Mouse (Mus musculus): ENCODE data around the gene Agpat3. TPM values are rescaled to one million over a fixed set of nuclear protein-coding genes. Genes with fewer than 3 reads are reported as not detected.

Agpat3 gene
- polyA plus RNA-seq, 1 experiment from 2014 or later, result 48.7 TPM

DNA sequence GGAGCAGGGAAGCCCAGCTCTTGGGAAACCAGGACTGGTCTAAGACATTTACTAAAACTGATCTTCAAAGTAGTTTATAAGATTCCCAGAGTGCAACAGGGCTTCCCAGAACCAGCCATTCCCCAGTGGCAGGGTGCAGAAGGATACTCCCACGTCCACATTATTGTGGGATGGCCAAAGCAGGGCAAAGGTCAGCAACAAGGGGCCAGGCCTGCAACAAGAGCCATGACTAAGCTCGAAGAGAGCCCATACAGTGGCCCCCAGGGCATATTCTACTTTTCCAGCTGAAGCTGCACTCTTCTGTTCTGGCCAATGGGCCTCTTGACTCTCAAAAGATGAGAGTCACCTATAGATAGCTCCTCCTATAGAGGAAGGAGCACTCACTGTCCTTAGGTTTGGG, 43.7 kb downstream of the Agpat3 start:
- H3K4me3 ChIP-seq (replicated peaks), result no peak overlapping the region
- H3K4me1 ChIP-seq (replicated peaks), result no peaks in the 10 kb centered on the region
- no peaks in the 10 kb centered on the region for H3K27me3 ChIP-seq
- no peak overlapping the region for H3K4me2 ChIP-seq
- H3K36me3 ChIP-seq, result peaks cover 8% of the 10 kb centered on the region; the same call in 1 of the 2 replicates
- WGBS, result 57% methylated on average over 2 of the region's 2 CpGs
- no peak for ATAC-seq (ENCODE audit: insufficient number of reproducible peaks, insufficient read depth, low FRiP score, low TSS enrichment, low read depth)
- no peak overlapping the region for H3K9ac ChIP-seq (replicated peaks)
- H3K27ac ChIP-seq, result no peak overlapping the region
- H3K9me3 ChIP-seq, result no peaks in the 10 kb centered on the region

DNA sequence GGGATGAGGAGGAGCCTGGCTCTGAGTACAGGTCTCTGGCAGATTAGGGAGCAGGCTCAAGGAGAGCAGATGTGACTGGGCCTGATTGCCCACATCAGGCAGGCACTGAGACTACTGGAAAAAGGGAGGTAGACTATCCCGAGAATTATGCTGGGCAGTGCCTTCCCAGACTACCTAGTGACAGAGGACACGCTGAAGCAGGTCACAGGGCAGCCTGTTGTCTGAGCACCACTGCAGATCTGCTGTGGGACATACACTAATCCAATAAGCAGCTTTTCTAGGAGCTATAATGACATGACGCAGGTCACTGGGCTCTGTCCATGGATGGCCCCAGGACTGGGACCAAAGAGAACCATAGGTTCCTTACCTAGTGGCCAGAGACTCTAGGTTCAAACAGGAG, 44.9 kb downstream of the Agpat3 start:
- Histone ChIP-seq H3K4me3 (replicated peaks) (no peak overlapping the region), H3K9me3 (no peaks in the 10 kb centered on the region), H3K36me3 (peaks cover 5% of the 10 kb centered on the region; the same call in 1 of the 2 replicates), H3K27me3 (no peaks in the 10 kb centered on the region), H3K9ac (replicated peaks) (no peak overlapping the region), H3K4me2 (no peak overlapping the region), H3K4me1 (replicated peaks) (no peaks in the 10 kb centered on the region), H3K27ac (no peak overlapping the region)
- no peak for ATAC-seq (ENCODE audit: insufficient number of reproducible peaks, insufficient read depth, low FRiP score, low TSS enrichment, low read depth)
- 90% methylated on average over 3 of the region's 3 CpGs for WGBS

DNA sequence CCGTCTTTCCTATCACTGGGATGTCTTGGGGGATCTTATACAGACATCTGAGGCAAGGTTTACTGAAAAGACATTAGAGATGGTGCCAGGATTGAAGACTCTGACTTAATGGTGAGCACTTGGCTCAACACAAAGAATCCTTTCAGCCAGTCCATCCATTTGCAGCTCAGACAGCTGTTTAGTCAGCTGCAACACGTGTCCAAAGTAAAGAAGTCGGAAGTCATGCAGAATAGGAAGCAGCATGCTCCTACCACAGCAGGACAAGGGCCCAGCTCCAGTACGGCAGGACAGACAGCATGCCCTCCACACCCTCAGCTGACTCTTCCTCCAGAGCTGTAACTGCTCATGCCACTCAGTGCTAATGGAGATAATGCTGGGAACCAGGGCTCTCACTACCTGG, 46.3 kb downstream of the Agpat3 start:
- Histone ChIP-seq H3K9me3 (no peaks in the 10 kb centered on the region), H3K27ac (no peak overlapping the region), H3K4me1 (replicated peaks) (no peaks in the 10 kb centered on the region), H3K27me3 (no peaks in the 10 kb centered on the region), H3K4me3 (replicated peaks) (no peak overlapping the region), H3K9ac (replicated peaks) (no peak overlapping the region), H3K36me3 (0 out of 2 replicates have a peak, but pooled peaks cover 7% of the 10 kb centered on the region), H3K4me2 (no peak overlapping the region)
- no peak for ATAC-seq (ENCODE audit: insufficient number of reproducible peaks, insufficient read depth, low FRiP score, low TSS enrichment, low read depth)
- 81% methylated on average over 4 of the region's 4 CpGs for WGBS

DNA sequence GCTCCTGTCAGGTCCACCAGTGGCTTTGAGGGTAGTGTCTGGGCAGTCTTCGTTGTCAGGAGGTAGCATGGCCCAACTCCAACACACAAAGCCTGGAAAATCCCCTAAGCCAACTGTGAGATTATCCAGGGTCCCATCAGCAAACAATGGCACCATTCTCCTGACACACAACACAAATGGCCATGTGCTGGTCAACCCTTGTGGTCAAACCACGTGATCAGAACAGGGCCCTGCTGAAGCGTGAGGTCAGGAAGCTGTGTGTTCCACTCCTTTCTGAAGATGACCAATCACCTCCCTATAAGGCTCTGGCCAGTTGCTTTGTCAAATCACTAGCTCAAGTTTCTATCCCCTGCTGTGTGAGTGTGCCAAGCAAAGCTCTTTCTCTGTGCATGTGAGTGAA, 47.3 kb downstream of the Agpat3 start:
- H3K4me1 ChIP-seq (replicated peaks), result no peaks in the 10 kb centered on the region
- no peak for ATAC-seq (ENCODE audit: insufficient number of reproducible peaks, insufficient read depth, low FRiP score, low TSS enrichment, low read depth)

DNA sequence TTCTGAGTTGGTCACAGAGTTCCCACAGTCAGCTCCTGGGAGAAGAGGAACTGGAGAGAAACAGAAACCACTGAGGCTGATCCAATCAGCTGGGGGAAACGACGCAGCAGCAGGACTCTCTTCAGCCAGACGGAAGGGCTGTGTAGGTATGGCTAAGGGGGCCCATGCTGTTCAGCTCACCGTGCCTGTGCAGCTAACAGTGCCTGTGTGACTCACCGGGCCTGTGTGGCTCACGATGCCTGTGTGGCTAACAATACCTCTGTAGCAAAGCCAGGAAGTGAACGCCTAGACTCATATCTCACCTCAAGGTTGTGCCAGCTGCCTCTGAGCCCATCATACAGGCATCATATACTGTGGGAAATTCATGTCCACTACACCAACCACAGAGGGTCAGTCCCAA, 48.6 kb downstream of the Agpat3 start:
- Histone ChIP-seq H3K4me3 (replicated peaks) (no peak overlapping the region), H3K9me3 (no peaks in the 10 kb centered on the region), H3K36me3 (0 out of 2 replicates have a peak, but pooled peaks cover 7% of the 10 kb centered on the region), H3K27me3 (no peaks in the 10 kb centered on the region), H3K4me1 (replicated peaks) (no peaks in the 10 kb centered on the region), H3K27ac (no peak overlapping the region), H3K9ac (replicated peaks) (no peak overlapping the region), H3K4me2 (no peak overlapping the region)
- WGBS, result 82% methylated on average over 7 of the region's 7 CpGs
- no peak for ATAC-seq (ENCODE audit: insufficient number of reproducible peaks, insufficient read depth, low FRiP score, low TSS enrichment, low read depth)

More for the DNA sequence above, 47.3 kb downstream of the Agpat3 start:
- Histone ChIP-seq H3K36me3 (0 out of 2 replicates have a peak, but pooled peaks cover 7% of the 10 kb centered on the region), H3K9me3 (no peaks in the 10 kb centered on the region), H3K4me3 (replicated peaks) (no peak overlapping the region), H3K4me2 (no peak overlapping the region), H3K27ac (no peak overlapping the region), H3K27me3 (no peaks in the 10 kb centered on the region), H3K9ac (replicated peaks) (no peak overlapping the region)
- 73% methylated on average over 3 of the region's 3 CpGs for WGBS

DNA sequence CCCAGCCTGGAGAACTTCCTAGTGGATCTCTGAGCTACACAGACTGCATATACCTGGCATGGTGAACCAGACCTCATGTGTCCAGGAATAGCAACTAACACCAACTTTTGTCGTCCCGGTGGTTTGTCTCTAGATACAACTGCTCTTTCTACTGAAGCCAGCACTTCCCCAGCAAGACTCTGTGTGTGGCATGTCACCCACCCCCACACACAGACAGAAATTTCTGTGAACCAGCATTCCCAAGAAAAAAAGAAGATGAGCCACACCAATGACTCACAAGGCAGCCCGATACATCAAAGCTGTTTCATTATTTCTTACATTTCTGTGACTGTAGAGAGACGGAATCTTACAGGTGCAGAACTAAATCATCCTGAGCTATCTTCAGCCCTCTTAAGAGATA, 52.2 kb downstream of the Agpat3 start:
- Histone ChIP-seq H3K27ac (no peak overlapping the region), H3K4me1 (replicated peaks) (peaks cover 4% of the 10 kb centered on the region; the same call in 1 of the 2 replicates), H3K9ac (replicated peaks) (no peak overlapping the region), H3K4me3 (replicated peaks) (no peak overlapping the region), H3K4me2 (no peak overlapping the region), H3K9me3 (no peaks in the 10 kb centered on the region), H3K36me3 (0 out of 2 replicates have a peak, but pooled peaks cover 3% of the 10 kb centered on the region), H3K27me3 (no peaks in the 10 kb centered on the region)
- 90% methylated on average over 4 of the region's 4 CpGs for WGBS
- ATAC-seq (ENCODE audit: insufficient number of reproducible peaks, insufficient read depth, low FRiP score, low TSS enrichment, low read depth), result no peak

DNA sequence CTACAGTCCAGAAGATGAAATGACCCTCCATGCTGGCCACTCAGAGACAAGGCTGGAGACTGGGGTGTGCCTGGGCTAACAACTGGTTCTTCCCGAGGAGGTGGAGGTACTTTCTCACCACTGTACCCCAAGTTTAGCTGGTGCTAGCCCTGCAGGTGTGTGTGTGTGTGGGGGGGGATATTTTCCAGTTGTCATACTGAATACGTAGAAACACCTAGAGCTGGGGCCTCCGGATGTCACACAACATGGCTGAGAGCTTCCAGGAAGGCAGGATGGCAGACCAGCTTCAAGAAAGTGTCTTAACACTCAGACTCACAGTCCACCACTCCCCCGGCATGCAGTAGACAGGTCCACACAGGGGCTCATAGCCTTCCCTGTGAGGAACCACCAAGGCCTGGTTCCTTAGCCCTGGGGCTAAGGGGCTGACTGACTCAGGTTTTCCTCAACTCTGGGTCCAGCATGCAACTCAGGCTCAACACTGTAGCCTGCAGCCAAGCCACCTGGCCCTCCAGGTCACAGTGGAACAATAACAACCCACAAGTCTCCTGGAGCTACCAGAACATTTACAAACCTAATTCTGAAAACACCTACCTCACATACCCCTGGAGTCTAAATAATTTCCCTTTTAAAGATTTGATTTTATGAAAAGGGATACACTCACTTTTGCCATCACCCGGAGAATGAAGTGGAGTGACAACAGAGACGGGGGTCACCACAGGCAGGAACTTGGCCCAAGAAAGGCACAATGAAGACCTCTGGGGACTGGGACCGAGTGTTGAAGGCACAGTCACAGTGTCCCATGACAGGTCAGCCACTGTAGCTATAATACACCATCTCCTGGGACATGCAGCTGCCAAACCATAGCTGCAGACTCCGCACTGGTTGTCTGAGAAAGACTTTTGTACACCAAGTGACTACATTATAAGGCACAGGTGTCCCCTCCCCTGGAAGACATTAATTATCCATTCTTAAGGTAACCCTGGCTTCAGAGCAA, 53.3 kb downstream of the Agpat3 start:
- WGBS, result 88% methylated on average over 8 of the region's 8 CpGs
- Histone ChIP-seq H3K36me3 (0 out of 2 replicates have a peak, but pooled peaks cover 3% of the 10 kb centered on the region), H3K9me3 (no peaks in the 10 kb centered on the region), H3K4me3 (replicated peaks) (no peak overlapping the region), H3K4me1 (replicated peaks) (peaks cover 14% of the 10 kb centered on the region), H3K27ac (0 out of 2 replicates have a peak overlapping the region, but pooled peaks have one; percentile 37), H3K27me3 (no peaks in the 10 kb centered on the region), H3K9ac (replicated peaks) (no peak overlapping the region), H3K4me2 (no peak overlapping the region)
- ATAC-seq (ENCODE audit: insufficient number of reproducible peaks, insufficient read depth, low FRiP score, low TSS enrichment, low read depth), result no peak

DNA sequence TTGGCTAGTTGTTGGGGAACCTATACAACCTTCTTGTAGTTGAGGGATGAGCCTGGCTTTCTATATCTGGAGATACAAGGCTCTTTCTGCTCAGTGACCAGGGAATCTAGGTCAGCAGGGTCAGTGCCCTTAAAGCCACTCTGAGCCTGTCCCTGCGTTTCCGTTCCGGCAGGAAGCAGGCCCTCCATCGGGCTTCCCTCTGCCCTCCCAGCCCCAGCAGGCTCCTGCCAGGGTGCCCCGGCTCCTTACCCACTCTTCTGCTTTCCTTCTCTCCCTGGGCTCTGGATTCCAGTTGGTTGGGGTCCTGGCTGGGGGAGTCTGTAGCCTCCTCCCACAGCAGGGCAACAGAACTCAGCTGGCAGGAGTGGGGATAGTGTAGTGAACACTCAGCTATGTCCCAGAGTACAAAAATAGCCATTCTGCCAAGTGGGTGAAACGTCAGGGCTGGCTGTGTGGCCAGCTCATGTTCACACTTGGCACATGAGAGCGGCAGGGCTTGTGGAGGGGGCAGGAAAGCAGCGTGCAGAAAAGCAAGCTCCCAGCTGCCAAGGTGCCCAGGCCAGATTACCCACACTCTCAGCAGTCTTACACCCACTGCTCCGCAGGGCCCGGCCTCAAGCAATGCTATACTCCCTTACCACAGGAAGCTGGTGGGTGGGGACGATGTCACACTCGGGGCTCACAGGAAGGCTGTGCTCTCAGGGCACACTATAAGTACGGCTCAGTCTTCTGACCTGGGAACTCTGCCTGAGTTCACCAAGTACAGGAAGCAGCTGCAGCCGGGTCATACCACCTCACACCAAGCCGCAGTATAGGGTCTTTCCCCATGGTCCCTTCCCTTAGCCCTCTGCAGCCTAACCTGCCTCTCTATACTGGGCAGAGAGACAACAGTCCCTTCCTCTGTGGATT, 54.5 kb downstream of the Agpat3 start:
- peak overlapping the region; percentile 62; the same call in 1 of the 2 replicates for H3K27ac ChIP-seq
- no peak overlapping the region for H3K4me3 ChIP-seq (replicated peaks)
- 0 out of 2 replicates have a peak, but pooled peaks cover 3% of the 10 kb centered on the region for H3K36me3 ChIP-seq
- WGBS, result 71% methylated on average over 15 of the region's 15 CpGs
- peak; percentile 21; the same call in 1 of the 2 replicates for ATAC-seq (ENCODE audit: insufficient number of reproducible peaks, insufficient read depth, low FRiP score, low TSS enrichment, low read depth)
- no peaks in the 10 kb centered on the region for H3K27me3 ChIP-seq
- H3K4me2 ChIP-seq, result no peak overlapping the region
- peaks cover 15% of the 10 kb centered on the region for H3K4me1 ChIP-seq (replicated peaks)
- H3K9ac ChIP-seq (replicated peaks), result no peak overlapping the region
- no peaks in the 10 kb centered on the region for H3K9me3 ChIP-seq

DNA sequence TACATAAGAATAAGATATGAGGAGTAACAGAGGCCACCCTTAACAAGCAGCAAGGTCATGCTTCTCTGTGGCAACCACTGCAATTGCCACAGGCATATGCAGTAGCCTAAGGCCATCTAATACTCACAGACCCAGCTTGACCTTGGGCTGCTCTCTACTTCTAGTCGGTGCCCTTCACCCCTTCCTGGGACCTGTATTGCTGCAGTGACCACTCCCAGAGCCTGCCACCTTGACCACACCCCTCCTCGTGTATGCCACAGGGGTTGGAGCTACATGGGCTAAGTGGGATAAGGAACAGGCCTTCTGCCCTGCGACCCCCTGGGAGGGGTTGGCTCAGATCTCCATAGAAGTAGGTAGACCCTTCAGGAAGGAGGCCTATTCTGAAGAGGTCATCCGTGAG, 55.3 kb downstream of the Agpat3 start:
- H3K4me3 ChIP-seq (replicated peaks), result no peak overlapping the region
- H3K27ac ChIP-seq, result no peak overlapping the region
- H3K27me3 ChIP-seq, result no peaks in the 10 kb centered on the region
- H3K4me1 ChIP-seq (replicated peaks), result peaks cover 20% of the 10 kb centered on the region
- H3K4me2 ChIP-seq, result no peak overlapping the region
- no peak for ATAC-seq (ENCODE audit: insufficient number of reproducible peaks, insufficient read depth, low FRiP score, low TSS enrichment, low read depth)
- no peaks in the 10 kb centered on the region for H3K9me3 ChIP-seq
- H3K9ac ChIP-seq (replicated peaks), result no peak overlapping the region
- WGBS, result 81% methylated on average over 4 of the region's 4 CpGs
- H3K36me3 ChIP-seq, result 0 out of 2 replicates have a peak, but pooled peaks cover under 1% of the 10 kb centered on the region

DNA sequence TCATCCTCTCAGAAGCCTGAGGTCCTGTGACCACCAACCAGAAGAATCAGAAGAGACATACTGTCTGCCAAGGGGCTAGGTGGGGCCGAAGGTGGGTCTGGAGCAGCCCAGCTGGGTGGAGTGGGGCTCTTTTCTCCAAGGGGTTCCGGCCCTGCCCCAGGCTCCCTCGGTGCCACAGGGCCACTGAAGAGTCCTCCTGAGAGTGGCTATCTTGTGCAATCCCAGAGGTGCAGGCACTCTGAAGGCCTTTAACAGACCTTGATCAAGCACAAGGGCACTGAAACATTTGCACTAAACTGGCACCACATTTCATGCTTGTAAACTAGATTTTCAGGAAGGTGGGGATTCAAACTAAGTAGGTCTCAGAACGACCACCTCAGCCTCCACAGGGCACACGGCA, 55.9 kb downstream of the Agpat3 start:
- no peak overlapping the region for H3K27ac ChIP-seq
- no peaks in the 10 kb centered on the region for H3K9me3 ChIP-seq
- no peaks in the 10 kb centered on the region for H3K36me3 ChIP-seq
- no peaks in the 10 kb centered on the region for H3K27me3 ChIP-seq
- H3K4me2 ChIP-seq, result no peak overlapping the region
- no peak overlapping the region for H3K4me3 ChIP-seq (replicated peaks)
- no peak overlapping the region for H3K9ac ChIP-seq (replicated peaks)
- WGBS, result 90% methylated on average over 5 of the region's 5 CpGs
- ATAC-seq (ENCODE audit: insufficient number of reproducible peaks, insufficient read depth, low FRiP score, low TSS enrichment, low read depth), result no peak
- H3K4me1 ChIP-seq (replicated peaks), result peaks cover 26% of the 10 kb centered on the region

DNA sequence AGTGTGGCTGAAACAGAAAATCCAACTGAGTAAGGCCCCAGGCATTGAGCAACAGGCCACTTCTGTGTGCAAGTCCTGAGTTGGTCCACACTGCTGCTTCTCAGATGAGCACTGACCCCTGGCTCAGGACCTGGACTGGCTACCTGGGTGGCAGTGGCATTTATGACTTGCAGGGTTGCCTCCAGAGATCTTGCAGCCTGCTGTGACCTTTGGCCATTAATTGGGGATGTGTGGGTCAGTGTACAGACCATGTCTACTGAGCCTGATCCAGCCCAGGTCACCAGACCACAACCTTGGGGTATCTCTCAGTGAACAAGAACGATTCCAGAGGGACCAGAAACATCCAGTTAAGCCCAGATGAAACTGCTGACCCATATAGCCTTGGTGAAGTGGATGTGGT, 58.7 kb downstream of the Agpat3 start:
- H3K36me3 ChIP-seq, result no peaks in the 10 kb centered on the region
- 32% methylated on average over 1 of the region's 1 CpGs for WGBS
- no peak for ATAC-seq (ENCODE audit: insufficient number of reproducible peaks, insufficient read depth, low FRiP score, low TSS enrichment, low read depth)
- no peaks in the 10 kb centered on the region for H3K27me3 ChIP-seq
- no peak overlapping the region for H3K4me3 ChIP-seq (replicated peaks)
- no peak overlapping the region for H3K4me2 ChIP-seq
- H3K9me3 ChIP-seq, result no peaks in the 10 kb centered on the region
- H3K27ac ChIP-seq, result no peak overlapping the region
- H3K9ac ChIP-seq (replicated peaks), result no peak overlapping the region
- peaks cover 38% of the 10 kb centered on the region for H3K4me1 ChIP-seq (replicated peaks)

Data from limb, embryonic 12.5 days (tissue).